Mouse (Mus musculus) urinary bladder, postnatal 25 days (tissue): ENCODE data around the gene Cmip.

ENCODE experiments used
- DNase-seq: peaks from one replicate; pipeline ENCODE4 v3.0.0; 2022; ENCODE audit warnings: low spot score

Gene Cmip

DNA sequence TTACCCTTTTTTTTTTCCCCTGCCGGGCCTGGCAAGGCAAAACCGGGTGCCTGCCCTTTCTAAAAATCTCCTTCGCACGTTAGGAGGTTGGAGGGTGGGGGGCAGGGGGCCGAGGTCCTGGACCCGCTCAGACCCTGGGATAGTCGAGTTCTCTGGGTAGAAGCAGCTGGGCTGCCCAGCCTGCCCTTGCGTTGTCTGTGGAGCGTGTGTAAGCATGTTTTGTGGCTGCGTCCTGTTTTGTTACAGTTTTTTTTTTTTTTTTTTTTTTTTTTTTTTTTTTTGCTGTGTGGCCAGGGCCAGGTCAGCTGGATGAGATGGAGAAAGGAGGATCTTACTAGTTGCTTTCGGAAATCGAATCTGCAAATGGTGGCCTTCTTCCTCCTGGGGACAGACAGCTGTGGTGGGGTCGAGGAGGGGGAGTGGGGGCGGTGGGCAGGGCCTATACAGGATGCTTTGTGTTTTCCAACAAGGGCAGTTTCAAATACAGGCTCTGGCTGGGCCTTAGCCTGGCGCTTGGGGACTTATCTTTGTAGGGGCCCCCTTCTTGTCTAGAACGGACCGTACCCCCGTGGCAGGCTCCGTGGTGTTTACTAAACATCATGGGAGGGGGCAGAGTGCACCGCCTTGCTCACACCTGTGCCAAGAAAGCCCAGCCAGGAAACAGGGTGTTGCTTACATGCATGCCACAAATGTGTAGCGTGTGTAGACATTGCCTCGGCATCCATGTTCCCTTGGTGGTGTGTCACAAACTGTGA lies 1.1 kb downstream of the Cmip start:
- DNase-seq: no peak

DNA sequence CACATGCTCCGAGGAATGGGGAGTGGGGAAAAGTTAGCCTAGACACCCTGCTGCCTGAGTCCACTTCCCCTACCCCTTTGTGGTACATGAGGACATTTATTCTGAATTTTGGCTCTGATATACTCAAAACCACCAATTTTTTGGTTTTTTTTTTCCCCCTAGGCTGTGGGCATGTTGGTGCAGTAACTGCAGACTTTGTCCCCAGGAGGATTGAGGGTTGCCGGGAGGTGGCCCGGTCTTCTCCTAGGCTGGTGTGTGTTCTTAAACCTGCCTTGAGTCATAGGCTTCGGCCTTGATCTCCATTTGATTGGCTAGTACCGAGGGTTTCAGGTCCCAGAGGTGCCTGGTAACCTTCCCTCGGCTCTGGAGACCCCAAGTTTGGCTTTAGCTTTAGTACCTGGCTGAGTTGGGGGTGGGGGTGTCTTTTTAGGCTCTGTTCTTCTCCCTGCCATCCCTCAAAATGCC lies 1.7 kb downstream of the Cmip start:
- DNase-seq: no peak

DNA sequence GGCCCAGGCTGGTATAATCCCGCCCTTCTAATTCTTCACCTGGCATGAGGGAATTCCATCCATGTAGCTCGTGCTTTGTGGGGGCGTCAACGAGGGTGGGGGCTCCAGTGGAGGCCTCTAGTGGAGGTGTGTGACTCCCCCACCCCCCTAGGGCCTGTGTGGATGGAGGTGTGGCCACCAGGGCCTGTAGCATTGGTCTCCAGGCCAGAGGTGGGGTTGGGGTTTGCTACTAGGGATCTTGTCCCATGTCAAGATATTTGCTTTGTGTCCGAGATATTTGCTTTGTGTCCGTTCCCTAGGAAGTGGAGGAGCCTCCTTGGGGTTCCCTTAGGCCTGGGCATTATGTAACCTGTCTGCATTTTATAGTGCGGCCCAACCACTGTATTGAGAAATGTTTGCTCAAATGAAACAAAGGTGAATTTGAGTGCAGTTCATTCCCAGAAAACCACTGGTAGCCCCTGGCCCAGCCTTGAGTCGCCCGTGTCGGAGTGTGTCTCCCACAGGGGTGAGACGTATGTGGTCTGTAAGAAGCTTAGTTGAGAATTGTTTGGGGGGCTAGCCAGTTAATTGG lies 2.7 kb downstream of the Cmip start:
- no peak for DNase-seq

DNA sequence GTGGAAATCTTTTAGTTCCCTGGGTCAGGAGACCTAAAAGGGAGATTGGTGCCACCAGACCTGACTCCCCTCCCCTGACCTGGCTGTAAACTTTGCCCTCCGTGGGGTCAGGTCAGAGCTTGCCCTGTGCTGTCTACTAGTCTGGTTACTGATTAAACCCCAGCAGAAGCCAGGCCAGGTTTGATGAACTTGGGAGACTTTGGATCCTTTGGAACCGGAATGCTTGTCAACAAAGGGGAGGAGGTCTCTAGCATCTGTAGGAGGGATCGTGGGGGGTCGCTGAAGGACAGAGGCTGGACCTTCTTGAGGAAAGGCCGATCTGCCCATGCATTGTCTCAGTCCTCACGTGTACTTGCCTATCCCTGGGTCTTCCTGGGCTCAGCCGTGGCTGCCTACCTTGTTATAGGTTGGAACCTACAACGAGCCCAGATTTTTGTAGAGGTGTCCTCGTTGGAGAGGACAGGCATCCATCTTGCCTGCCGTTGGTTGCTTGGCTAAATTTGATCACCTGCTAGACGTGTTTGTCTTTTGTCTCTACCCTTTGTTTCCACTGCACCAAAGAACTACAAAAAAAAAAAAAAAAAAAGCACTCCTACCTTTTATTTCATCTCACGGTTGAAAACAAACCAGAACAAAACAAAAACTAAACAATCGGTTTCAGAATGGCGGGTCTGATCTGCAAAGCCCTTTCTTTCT lies 3.5 kb downstream of the Cmip start:
- no peak for DNase-seq

DNA sequence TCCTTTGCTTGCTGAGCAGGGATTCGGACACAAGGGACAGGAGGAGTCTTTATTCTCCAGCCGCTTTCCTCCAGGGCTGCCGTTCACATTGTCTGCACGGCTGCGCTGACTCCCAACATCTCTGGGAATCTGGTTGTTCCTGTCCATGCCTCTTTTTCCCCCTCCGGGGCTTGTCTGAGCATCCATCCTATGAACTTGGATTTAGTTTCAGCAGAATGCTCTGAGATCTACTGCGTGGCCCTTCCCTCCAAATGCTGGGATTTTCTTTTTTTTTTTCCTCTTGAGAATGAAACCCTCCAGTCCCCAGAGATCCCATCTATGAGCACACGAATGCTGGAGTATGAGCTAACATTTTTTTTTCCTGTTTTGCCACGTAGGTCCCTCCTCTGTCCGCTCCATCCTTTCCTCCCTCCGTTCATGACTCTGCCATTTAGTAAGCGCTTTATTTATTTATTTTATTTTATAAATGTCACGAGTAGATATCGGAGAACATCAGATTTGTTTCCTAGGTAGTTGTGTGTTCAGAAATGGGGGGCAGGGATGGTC lies 4.1 kb downstream of the Cmip start:
- DNase-seq: no peak

DNA sequence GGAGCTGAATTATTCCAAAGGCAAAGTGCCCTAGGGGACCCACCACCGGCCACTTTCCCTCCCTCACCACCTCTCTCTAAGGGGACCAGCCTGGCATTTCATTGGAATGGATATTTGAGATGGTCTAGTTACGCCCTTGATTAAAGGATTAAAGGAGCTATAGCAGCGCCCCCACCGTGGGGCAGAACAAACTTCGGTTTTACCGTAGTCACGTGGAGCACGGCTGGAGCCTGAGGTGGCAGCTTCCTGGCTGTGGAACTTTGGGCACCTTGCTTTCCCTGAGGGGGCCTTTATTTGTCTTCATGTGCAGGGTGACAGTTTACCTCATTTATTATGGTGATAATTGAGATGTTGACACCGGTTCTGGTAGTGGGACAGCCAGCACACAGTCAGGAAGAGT lies 4.8 kb downstream of the Cmip start:
- DNase-seq: no peak

DNA sequence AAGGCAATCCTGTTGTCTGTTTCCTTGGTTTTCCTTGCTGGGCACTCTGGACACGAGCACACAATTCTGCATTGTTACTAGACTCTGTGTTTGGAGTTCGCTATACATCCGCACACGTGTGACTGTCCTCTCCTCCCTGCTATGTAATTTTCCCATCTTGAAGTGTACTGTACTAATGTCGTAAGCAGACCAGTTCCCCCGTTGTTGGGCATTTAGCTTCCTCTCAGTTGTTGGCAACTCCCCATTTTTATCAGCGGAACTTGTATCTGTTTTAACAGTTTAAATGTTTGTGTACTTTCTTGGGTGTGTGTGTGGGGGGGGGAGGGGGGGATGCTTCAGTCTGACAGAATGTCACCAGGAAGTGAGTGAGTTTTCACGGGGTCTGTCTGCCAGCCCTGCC lies 5.8 kb downstream of the Cmip start:
- DNase-seq: no peak

DNA sequence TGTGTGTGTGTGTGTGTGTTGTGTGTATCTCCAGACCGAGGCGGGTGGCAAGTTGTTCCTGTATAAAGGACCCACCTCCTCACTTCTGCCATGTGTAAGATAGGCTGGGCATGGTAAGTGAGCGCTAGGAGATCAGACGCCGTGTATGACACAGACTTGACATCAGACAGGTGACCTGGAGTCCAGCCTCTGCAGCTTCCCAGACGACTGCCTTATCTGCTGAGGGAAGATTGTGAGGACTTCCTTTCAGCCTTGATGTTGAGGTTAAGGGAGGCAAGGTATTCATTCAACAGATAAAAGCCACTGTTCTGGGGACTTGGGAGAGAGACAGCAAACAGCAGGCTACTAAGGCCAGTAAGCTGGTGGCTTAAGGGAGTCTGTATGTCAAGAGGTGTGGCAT lies 6.6 kb downstream of the Cmip start:
- no peak for DNase-seq

DNA sequence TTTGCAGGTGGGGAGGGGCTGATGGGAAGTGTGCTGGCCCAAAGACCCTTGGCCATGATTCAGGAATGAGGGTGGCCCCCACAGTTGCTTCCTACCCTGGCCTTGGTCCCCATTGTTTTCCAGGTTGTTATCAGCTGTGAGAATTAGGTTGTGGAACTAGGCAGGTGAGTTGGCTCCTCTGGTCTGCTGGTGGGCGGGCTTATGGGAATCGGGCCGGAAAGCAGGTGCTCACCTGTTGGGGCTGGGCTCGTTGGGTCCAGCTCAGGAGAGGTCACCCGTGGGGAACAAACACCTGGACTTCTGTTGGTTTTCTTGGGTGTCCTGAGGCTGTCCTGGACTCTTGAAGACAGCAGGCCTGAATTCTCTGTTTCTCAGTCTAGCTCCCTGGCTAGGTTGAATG lies 8.2 kb downstream of the Cmip start:
- no peak for DNase-seq

DNA sequence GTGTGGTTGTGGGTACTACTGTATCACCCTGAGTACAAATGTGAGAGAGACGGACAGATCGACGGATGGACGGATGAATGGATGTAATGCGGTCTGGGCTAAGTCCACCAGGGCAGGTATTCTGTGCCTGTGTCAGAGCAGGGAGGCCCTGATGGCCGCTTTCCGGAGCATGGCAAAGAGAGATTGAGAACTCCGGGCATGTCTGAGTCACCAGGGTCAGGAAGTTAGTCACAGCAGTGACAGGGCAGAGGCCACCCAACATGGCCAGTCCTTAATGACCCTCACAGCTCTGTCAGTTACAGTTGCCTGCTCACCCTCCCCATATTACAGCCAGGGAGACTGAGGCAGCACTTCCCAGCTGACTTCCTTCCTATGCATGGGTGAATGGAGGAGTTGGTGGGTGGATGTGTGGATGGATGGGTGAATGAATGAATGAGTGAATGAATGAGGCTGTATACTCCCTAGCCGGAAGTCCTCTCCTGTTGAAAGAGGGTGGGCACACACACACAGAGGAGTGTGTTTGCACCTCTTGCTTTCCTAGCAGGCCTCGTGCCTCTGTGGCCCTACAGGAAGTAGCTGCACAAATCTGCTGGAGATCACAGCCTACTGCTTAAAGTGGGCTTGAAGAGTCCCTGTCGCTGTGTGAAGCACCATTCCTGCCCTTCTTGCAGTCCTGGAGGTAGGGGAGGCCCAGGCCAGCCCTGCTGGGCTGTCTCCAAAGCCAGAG lies 10.7 kb downstream of the Cmip start:
- DNase-seq: no peak

DNA sequence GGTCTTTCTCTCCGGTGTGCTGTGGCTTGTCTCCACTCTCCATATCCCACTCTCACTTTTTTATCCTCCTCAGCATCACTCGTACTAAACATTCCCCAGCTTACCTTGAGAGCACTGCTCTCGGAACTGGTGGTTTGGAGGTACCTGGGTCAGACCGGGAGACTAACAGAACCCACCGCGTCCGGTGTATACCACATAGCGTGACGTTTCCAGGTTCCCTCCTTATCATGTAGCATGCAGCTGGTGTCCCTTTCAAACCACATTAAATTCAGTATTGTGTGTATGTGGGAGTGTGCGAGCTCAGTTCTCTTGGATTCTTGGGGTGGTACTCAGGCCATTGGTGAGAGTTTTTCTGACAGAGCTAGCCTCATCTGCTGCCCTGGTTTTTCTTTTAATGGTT lies 21.4 kb downstream of the Cmip start:
- no peak for DNase-seq

DNA sequence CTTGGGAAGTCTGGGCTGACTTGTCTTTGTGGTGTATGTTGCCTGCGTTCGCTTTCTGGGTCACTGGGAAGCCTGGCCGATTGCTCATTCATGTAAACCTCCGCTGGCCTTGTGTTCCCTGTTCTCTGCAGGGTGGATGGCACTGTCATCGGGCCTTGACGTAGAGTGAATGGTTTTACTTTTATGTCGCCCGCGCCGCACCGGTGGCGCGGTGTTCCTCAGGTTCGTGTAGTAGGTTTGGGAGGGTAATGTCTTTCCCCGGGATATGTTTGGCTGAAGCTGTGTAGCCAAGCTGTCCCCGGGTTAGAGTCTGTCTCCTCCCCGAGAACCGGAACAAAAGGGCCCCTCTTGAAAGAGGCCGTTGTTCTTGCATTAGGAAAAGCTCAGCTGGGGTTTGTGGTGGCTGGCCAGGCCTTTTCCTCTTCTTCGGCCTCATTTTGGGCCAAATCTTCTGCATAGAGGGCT lies 21.8 kb downstream of the Cmip start:
- no peak for DNase-seq

DNA sequence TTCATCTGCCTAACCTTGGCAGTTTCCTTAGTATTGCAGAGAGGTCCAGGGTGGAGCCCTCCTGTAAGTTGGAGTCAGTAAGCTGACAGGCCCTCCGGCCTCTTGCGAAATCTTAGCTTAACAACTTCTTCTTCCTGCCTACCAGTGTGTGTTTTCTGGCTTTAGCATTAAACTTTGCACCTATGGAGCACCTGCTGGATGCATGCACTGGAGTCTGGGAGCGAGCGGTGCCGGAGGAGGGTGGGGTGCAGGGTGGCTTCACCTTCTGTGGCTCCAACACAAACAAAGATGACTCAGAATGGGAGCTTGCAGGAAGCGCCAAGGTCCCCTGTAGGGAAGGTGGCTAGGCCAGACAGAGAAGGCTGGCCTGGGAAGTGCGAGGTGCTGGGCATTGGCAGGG lies 23.6 kb downstream of the Cmip start:
- no peak for DNase-seq

DNA sequence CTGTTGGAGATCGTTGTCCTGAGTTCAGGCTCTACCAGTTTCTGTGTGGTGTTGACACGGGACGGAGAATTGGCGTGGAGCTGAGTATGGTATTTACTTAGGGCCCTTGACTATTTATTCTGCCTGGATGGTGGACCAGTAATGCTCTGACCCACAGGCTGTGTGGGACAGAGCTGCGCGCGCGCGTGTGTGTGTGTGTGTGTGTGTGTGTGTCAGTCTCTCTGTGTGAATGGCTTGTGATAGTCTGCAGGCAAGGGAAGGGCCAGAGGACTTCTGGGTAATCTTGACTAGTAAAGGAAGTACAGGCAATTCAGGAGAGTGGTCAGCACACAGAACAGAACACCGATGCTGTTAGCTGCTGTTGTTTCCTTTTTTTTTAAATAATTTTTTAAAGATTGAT lies 24.8 kb downstream of the Cmip start:
- no peak for DNase-seq

DNA sequence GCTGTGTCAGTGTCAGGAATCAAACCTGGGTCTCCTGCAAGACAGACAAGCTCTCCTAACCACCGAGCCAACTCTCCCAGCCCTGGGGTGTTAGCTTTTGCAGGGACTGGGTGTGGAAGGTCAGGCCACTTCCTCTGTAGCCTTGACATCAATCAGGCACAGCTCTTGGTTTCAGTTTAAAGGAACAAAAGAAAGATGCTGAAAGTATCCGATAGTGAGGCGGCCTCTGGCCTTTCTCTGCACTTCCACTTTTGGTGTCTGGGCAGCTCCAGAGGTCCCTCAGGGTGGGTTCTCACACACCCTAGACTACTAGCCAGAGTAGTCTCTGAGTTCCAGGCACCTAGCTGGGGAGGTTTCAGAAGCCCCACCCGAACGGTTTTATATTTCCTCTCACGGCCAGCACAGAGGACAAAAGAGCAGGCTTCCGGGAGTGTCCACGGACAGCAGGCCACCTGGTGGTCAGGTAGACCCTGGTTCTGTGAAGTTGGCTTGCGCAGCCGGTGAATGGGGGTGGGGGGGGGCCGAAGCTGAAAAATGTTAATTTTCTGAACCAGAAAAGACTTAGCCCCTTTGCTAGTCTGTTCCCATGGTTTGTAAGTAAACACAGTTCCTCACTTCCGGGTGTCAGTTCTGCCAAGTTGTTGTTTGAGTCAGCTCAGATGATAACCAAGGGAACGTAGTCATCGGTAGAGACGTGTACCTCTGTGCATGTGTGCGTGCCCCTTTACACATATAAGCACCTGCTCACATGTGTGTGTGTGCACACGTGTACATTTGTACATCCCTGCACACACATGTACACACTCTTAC lies 25.5 kb downstream of the Cmip start:
- DNase-seq: no peak

DNA sequence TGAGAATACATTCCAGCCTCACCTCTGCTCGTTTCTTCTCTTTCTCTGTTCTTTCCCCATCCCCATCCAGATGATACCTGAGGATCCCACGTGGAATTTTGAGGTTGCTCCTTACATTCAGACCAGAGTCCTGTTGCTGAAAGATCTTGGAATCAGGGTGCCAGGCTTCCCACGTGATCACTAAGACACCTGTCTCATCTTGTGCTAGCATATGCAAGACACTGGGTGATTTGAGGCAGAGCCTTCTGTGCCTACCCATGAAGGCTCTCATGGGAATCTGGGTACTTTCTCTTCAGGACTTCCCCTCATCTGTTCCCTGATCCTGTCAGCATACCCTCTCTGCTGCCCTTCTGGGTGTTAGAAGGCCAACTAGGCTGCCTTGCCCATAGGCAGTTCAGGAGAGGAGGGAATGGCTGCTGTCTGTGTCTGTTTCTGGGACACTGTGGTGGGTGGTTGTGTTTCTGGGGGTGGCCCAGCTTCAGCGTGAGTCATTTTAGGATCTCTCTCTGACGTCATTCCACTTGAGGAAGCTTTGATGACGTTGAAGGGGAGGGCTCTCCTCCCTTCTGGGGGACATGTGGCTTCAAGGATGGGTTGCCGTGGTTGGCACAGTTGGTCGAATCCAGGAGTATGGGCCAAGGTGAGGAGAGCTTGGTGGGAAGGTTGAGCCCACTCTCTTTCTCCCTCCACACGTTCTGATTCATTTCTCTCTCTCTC lies 28.1 kb downstream of the Cmip start:
- no peak for DNase-seq

DNA sequence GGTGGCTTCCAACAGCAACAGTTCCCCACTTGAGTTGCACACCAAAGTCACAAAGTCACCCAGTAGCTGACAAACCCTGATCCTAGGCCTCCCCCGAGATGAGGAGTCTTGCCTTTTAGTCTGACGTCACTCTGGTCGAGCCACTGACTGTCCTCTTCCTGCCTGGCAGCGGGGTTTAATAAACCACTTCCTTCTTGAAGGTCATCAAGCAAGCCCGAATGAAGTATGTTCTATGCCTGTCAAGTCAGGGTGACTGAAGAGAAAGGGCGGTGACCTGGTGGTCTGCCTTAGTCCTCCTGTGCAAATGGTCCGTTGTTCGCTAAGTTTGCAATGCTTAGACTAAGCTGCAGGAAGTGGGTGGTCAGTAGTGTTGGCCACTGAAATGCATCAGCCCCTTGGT lies 31.1 kb downstream of the Cmip start:
- DNase-seq: no peak

DNA sequence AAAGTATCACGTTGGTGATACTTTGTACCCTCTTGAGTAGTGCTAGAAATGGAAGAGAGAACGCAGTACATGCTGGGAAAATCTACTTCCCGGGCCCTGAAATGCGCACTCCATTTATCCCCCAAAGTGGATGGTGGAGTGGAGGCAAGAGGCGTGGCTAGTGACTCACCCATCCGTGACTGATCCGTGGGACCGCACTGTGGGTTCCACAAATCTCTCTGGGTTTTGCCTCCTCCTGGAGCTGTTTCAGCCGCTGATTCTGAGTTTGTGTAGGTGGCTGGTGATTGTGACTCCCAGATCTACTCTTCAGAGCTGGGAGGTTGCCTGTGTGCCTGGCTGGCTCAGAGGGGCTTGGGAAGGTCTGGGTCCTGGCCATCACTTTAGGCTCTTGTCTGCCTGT lies 32.2 kb downstream of the Cmip start:
- DNase-seq: no peak

DNA sequence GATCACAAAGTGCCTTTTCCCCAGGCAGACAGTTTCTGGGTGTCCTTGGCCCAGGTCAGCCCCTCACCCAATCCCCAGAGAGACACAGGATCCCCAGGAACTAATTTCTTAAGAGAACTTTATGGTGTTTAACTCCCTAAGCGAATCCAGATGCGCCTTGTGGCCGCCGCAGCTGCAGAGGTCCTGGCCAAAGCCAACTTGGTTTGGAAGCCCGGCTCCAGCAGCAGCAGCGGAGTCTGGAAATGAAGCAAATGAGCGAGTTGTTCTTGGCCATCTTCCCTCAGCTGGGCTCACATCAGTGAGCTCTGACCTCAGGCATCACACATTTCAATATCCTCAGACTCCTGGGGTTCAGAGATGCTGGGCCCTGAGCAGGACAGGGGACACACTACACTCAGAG lies 33.6 kb downstream of the Cmip start:
- no peak for DNase-seq

DNA sequence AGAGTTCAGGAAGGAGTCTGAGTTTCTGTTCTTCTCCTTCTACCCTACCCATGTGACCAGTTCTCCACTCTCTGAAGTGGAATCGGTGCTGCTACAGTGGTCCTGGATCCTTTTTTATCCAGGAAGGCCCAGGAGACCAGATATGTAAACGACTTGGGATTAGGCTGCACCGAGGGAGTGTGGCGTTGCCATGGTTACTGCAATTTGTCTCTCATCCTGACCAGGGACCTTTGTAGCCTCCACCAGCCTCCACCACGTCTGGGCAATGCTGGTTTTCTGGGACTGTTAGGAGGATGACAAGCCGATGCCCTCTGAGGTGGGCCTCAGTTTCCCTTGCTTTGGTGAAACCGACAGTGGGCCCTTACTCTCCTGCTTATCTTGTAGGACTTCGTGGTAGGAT lies 35.4 kb downstream of the Cmip start:
- DNase-seq: no peak

DNA sequence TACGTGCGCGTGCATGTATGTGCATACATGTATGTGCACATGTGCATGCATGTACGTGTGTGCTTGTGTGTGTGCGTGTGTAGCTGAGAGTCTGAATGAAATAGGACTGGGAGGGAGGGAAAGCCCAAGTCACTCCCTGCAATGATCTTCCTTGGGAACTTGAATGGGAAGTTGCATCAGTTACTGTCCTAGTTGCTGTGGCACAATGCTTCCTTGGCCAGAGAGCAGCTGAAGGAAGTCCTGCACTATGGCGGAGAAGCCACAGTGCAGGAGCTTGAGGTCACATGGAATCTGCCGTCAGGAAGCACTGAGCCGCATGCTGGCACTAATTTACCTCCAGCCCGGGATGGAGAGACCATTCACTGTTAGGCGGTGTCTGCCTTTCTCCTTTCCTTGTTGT lies 37.9 kb downstream of the Cmip start:
- DNase-seq: no peak
